Mouse (Mus musculus) erythroblast, embryonic 14.5 days (primary cell): ENCODE data around the gene Rpl13a.

Source experiments
- GATA1 ChIP-seq: IDR thresholded peaks from 2 replicates; pipeline ENCODE4 v1.6.1; 2012; ENCODE audit warnings: low read length, inconsistent platforms, mixed read lengths
- TAL1 ChIP-seq: IDR thresholded peaks from 3 replicates; pipeline ENCODE4 v1.6.1; 2012; ENCODE audit warnings: low read length, inconsistent platforms, mixed read lengths

- TF ChIP-seq GATA1 (no peak), TAL1 (no peak)
Observed at GRCm38 (mm10) chr7:45160866-45161265, 32.3 kb upstream of the Rpl13a start.
